Mouse (Mus musculus): Measurements from ENCODE around the gene Mad2l2.
A peak's percentile ranks its signal among the peaks of the same experiment; 100 is the strongest.

The Mad2l2 gene

DNA sequence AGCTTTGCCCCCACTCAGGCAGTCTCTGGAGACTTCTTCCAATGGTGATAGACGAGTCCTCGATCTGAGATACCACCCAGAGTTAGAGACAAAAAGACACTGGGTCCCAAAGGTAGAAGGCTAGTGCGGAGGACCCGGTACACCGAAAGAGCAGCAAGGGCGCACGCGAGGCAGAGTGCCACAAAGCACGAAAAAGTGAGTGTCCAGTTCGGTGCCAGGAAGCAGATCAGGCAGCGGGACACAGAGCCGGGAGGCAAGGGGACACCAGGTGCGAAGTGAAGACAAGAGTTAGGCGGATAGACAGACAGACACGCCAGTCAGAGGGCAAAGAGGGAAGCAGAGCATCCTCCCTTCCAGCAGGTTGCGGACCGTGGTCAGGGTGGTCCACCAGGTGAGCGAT is at the start of gene Mad2l2:
TSS of gene Mad2l2 (plus strand) at position 252 of the 400 bp plus-strand sequence.
- DNase-seq = no peak

DNA sequence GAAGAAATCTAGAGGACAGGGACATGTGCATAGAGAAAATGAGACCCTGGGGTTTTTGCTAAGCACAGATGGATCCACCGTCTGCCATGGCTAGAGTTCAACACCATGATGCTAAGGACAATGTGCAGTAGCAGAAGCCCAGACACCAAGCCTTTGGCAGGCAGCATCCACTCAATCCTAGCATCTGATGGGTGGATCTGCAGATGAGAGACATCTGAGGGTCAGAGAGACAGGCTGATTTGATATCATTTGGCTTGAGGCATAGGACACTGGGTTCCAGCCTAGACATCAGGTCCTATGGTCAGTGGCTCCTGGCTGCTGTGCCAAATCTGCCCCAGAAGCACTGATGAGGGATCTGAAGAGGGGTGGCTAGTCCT is 49.6 kb upstream of the Mad2l2 start:
- DNase-seq = peak; percentile 87

- DNase-seq = peak; percentile 92
Observed at GRCm38 (mm10) chr4:148081201-148081600, 49.0 kb upstream of the Mad2l2 start.

DNA sequence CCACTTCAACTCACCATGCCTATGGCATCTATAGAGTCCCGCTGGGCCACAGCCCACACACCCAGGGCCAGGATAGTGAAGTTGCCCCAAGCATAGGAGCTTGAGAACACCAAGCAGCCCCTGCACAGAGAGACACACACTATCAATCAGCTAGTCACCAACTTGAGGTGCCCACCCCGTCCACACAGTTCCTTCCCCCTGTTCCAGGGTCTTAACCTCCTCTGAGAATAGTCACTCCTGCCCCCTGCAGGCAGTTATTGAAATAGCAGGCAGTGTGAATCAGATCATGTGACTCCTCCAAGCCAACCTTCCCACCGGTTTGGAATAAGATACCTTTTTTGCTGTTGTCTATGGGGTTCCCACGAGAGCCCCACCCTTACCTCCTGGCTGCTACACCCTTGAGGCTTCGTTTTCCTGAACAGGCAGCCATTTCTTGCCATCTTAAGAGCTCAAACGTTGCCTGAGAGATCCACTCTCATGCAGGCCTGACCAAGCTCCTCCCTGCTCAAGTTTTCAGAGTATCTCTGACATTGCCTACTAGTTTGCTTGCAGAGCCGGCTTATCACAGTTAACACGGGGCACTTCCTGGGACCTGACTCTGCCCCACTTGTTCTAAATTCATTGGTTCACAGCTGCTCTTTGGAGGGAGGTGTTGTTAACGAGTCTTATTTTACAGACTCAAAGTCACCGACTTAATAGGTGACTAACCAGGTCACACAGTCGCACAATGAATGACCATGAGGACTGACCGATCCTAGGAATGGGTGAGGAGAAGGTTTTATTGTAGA is 47.7 kb upstream of the Mad2l2 start:
- DNase-seq = peak; percentile 95

DNA sequence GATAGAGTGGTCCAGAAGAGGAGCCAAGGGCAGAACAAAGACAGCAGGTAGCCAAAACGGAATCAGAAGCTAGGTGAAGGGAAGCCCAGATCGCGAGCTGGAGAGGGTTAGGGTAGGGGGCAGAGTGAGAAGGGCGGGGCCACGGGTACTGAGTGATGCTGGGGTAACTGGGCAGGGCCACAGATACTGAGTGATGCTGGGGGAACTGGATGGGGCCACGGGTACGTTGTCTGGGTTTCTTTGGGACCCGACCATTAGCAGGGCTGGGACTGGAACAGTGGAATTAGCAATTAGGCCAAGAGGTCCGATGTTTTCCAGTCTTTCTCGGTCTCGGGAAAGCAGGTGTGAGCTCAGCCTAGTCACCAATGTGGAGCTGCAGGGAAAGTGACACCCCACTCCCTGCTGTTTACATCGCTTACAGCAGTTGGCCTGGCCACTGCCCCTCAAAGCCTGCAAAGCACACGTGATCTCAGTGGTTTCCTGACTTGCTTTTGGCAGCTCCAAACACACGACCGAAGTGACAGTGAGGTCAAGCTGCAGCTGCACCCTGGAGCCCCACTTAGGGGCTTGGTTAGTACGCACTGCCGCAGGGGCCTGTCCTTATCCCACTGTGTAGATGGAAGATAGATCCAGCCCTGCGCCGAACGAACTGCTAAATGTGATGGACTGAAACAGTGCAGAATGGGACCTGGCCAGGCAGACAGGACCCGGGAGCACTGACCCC is 46.8 kb upstream of the Mad2l2 start:
- peak; percentile 98 for DNase-seq

- DNase-seq = peak; percentile 98
Observed at GRCm38 (mm10) chr4:148084261-148084714, 45.9 kb upstream of the Mad2l2 start.

DNA sequence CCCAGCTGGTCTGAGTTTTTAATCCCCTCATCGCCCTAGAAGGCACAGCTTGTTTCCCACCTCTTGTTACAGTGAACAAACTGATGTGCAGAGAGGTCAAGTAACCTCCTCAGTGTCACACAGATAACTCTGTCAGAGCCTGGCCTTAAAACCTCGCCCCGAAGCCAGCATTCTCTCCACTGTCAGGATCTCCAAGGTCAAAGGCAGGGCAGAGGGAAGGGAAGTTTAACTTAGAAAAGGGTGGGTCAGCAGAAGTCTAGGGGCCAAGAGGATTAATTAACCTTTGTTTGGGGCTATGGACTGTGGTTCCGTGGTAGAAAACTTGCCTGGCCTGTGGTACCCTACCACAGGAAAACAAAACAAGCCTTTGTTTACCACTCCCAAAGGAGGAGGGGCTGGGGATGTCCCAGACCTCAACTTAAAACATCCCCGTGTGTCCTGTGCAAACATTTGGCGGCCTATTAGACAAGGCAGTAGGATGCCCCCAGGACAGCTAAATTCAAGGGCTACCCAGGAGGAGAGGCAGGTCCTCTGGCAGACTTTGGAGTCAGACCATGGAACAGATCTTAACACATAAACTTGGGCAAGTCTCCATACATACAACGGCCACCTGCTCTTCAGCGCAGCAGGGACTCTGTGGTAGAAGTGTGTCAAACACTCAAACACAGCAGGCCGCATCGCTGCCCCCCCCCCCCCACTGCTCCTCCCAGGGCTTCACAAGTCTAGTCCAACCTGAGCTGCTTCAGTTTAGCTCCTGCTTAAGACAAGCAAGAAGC is 44.9 kb upstream of the Mad2l2 start:
- peak; percentile 95 for DNase-seq

- DNase-seq = peak; percentile 94
Observed at GRCm38 (mm10) chr4:148085907-148086305, 44.3 kb upstream of the Mad2l2 start.

- peak; percentile 97 for DNase-seq
Observed at GRCm38 (mm10) chr4:148087091-148087906, 42.9 kb upstream of the Mad2l2 start.

GRCm38 (mm10) chr4:148087907-148088527 is 42.2 kb upstream of the Mad2l2 start, which contains the start of gene Agtrap:
TSS of gene Agtrap (minus strand) at chr4:148088031.
- peak; percentile 100 for DNase-seq

- DNase-seq = peak; percentile 88
Observed at GRCm38 (mm10) chr4:148089166-148089565, 41.0 kb upstream of the Mad2l2 start.

GRCm38 (mm10) chr4:148091181-148091580 is 39.0 kb upstream of the Mad2l2 start:
- DNase-seq = peak; percentile 67

GRCm38 (mm10) chr4:148092551-148093271 is 37.5 kb upstream of the Mad2l2 start:
- peak; percentile 77 for DNase-seq

DNA sequence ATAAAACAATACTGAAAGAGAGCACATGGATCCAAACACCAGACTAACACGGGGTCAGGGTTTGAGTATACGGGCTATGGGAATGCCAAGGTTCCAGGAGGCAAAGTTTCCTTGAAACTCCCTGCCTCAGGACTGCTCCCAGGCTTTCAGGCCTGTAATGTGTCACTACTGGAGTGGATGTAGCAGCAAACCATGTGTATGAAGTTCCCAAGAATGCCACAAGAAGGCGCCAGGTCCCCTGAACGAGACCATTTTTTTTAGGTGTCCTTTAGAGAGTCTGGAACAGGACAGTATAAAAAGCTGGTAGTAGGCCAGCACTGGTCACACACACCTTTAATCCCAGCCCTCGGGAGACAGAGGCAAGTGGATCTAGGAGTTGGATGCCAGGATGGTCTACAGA is 36.0 kb upstream of the Mad2l2 start:
- DNase-seq = peak; percentile 82

DNA sequence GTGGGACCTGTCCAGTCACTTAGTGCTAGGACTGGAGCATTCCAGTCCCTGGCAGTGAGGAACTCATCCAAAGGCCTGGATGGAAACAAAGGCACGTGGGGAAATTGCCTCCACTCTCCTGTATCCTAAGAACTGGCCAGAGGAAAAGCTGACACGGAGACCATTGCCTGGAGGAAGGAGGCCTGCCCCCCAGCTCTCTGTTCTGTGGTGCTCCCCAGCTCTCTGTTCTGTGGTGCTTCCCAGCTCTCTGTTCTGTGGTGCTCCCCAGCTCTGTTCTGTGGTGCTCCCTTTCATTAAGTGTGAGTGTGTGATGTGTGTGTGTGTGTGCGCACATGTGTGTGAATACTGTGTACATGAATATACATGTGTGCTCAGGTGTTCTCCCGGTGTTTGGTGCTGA is 35.1 kb upstream of the Mad2l2 start:
- no peak for DNase-seq

DNA sequence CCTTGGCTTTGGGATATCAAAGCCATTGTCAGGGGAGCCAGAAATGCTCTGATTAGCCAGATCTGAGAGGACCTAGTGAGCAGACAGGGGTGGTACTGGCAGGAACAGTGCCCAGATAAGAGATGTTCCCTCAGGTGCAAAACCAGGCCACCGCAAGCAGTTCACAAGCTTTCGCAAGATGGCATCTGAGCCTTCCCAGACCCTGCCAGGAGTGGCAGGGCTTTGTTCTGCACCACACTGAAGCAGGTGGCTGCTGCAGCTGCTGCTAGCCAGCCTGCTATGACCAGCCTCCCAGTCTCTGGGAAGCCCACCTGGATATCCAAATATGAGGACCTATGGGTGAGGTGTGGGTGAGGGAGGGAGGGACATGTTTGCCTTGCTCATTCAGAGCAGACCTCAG is 32.2 kb upstream of the Mad2l2 start:
- no peak for DNase-seq

GRCm38 (mm10) chr4:148098666-148099065 is 31.5 kb upstream of the Mad2l2 start:
- DNase-seq = peak; percentile 79

- peak; percentile 94 for DNase-seq
Observed at GRCm38 (mm10) chr4:148101801-148102527, 28.2 kb upstream of the Mad2l2 start.

DNA sequence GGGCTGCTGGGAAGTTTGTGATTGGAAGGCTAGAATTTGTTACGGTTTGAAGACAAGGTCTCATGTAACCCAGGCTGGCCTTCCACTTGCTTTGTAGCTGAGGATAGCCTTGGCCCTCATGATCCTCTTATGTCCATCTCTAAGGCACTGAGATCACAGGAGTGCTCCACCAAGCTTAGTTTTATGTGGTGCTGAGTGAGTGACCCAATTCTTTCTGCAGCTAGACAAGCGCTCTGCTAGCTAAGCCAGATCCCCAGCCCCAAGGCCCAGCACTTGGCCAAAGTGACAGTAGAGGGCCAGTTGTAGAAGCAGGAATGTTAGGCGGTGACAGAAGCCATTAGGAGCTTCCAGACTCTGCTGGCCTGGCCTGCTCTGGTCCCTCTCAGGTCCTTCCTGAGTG is 26.0 kb upstream of the Mad2l2 start:
- DNase-seq = no peak

GRCm38 (mm10) chr4:148107621-148108291 is 22.4 kb upstream of the Mad2l2 start:
- DNase-seq = peak; percentile 94

All from heart, adult 11 months (tissue).